Mouse (Mus musculus) embryonic facial prominence, embryonic 11.5 days (tissue): ENCODE data around the gene Corin. TPM values are rescaled to one million over a fixed set of nuclear protein-coding genes. Genes with fewer than 3 reads are reported as not detected.

ENCODE experiments used
- ATAC-seq: fragments of 200-750 bp; cut with Nextera tagmentation; replicated peaks from 2 replicates; pipeline ENCODE4 v1.8.0; 2017; ENCODE audit warnings: low read depth; ENCODE audit not compliant: insufficient number of reproducible peaks, low FRiP score, low TSS enrichment
- DNase-seq: peaks from one replicate; pipeline ENCODE4 v3.0.0-alpha.2; 2015; ENCODE audit warnings: low spot score
- H3K27ac ChIP-seq: fragments of 300-500 bp; sonication (generic); replicated peaks from 2 replicates; pipeline ENCODE4 v1.5.1; 2014; ENCODE audit warnings: mild to moderate bottlenecking, low read depth, low read length, control low read depth
- H3K27me3 ChIP-seq: fragments of 300-500 bp; sonication (generic); 2 replicates; pipeline ENCODE4 v1.6.1; 2014; ENCODE audit warnings: mild to moderate bottlenecking, low read length, moderate library complexity, mixed read lengths; ENCODE audit not compliant: control insufficient read depth, insufficient read depth
- H3K36me3 ChIP-seq: fragments of 300-500 bp; sonication (generic); replicated peaks from 2 replicates; pipeline ENCODE4 v1.6.1; 2014; ENCODE audit warnings: low read depth, mild to moderate bottlenecking, low read length, moderate library complexity, mixed read lengths; ENCODE audit not compliant: control insufficient read depth, insufficient read depth
- H3K4me1 ChIP-seq: fragments of 300-500 bp; sonication (generic); 2 replicates; pipeline ENCODE4 v1.6.1; 2014; ENCODE audit warnings: low read length, mixed read lengths; ENCODE audit not compliant: control insufficient read depth, insufficient read depth
- H3K4me2 ChIP-seq: fragments of 300-500 bp; sonication (generic); 2 replicates; pipeline ENCODE4 v1.6.1; 2014; ENCODE audit warnings: low read depth, mild to moderate bottlenecking, control low read depth, low read length, moderate library complexity
- H3K4me3 ChIP-seq: fragments of 300-500 bp; sonication (generic); 2 replicates; pipeline ENCODE4 v1.5.1; 2014; ENCODE audit warnings: low read depth, low read length, control low read depth
- H3K9ac ChIP-seq: fragments of 300-500 bp; sonication (generic); replicated peaks from 2 replicates; pipeline ENCODE4 v1.6.1; 2014; ENCODE audit warnings: mild to moderate bottlenecking, control low read depth, low read length
- H3K9me3 ChIP-seq: fragments of 300-500 bp; sonication (generic); replicated peaks from 2 replicates; pipeline ENCODE4 v1.6.1; 2016; ENCODE audit warnings: mild to moderate bottlenecking, low read length, inconsistent platforms, mixed read lengths; ENCODE audit not compliant: control insufficient read depth
- WGBS: fragments of 180-500 bp; shearing (Covaris S2); extraction: QIAGEN DNeasy Blood & Tissue Kit; methylation state at CpG from one replicate; pipeline ENCODE4 v1.1.7; 2014; 5-methylcytosine and 5-hydroxymethylcytosine counted together
- polyA plus RNA-seq: library from polyadenylated mRNA; unstranded; fragments of >200 nt; fragmentation: Nextera tagmentation; extraction: Ambion mirVana; gene quantifications from 2 replicates; pipeline ENCODE4 v1.2.1, GENCODE M21; 2014

Gene Corin
- polyA plus RNA-seq, 1 experiment from 2014 or later: 4.0 TPM

GRCm38 (mm10) chr5:72259298-72259621, 245.0 kb downstream of the Corin start:
- no peaks in the 10 kb centered on the region for H3K4me1 ChIP-seq
- H3K9me3 ChIP-seq: no peaks in the 10 kb centered on the region
- ATAC-seq: no peak
- H3K27me3 ChIP-seq: no peaks in the 10 kb centered on the region
- H3K27ac ChIP-seq: no peak overlapping the region
- 77% methylated on average over 3 of the region's 3 CpGs for WGBS
- no peak overlapping the region for H3K4me2 ChIP-seq
- no peaks in the 10 kb centered on the region for H3K36me3 ChIP-seq
- DNase-seq: no peak
- no peak overlapping the region for H3K9ac ChIP-seq
- no peak overlapping the region for H3K4me3 ChIP-seq

GRCm38 (mm10) chr5:72258409-72259297, 245.6 kb downstream of the Corin start:
- H3K4me3 ChIP-seq: no peak overlapping the region
- H3K9ac ChIP-seq: no peak overlapping the region
- H3K9me3 ChIP-seq: no peaks in the 10 kb centered on the region
- H3K36me3 ChIP-seq: no peaks in the 10 kb centered on the region
- DNase-seq: no peak
- ATAC-seq: no peak
- 87% methylated on average over 17 of the region's 17 CpGs for WGBS
- H3K4me1 ChIP-seq: no peaks in the 10 kb centered on the region
- H3K27me3 ChIP-seq: no peaks in the 10 kb centered on the region
- no peak overlapping the region for H3K4me2 ChIP-seq
- no peak overlapping the region for H3K27ac ChIP-seq

GRCm38 (mm10) chr5:72257084-72257483, 247.2 kb downstream of the Corin start:
- Histone ChIP-seq H3K4me1 (no peaks in the 10 kb centered on the region), H3K27ac (no peak overlapping the region), H3K36me3 (no peaks in the 10 kb centered on the region), H3K27me3 (no peaks in the 10 kb centered on the region), H3K9me3 (no peaks in the 10 kb centered on the region), H3K9ac (no peak overlapping the region), H3K4me3 (no peak overlapping the region), H3K4me2 (no peak overlapping the region)
- DNase-seq: no peak
- 87% methylated on average over 10 of the region's 10 CpGs for WGBS
- no peak for ATAC-seq

GRCm38 (mm10) chr5:72254958-72255357, 249.3 kb downstream of the Corin start:
- no peak for DNase-seq
- H3K9me3 ChIP-seq: no peaks in the 10 kb centered on the region
- WGBS: 95% methylated on average over 10 of the region's 10 CpGs

GRCm38 (mm10) chr5:72250180-72250579, 254.1 kb downstream of the Corin start:
- Histone ChIP-seq H3K36me3 (no peaks in the 10 kb centered on the region), H3K9ac (no peak overlapping the region), H3K4me2 (no peak overlapping the region), H3K27ac (no peak overlapping the region), H3K27me3 (no peaks in the 10 kb centered on the region), H3K4me3 (no peak overlapping the region), H3K4me1 (no peaks in the 10 kb centered on the region), H3K9me3 (no peaks in the 10 kb centered on the region)
- ATAC-seq (no peak), DNase-seq (no peak)
- 84% methylated on average over 1 of the region's 1 CpGs for WGBS

More at GRCm38 (mm10) chr5:72254958-72255357, 249.3 kb downstream of the Corin start:
- Histone ChIP-seq H3K4me3 (no peak overlapping the region), H3K27me3 (no peaks in the 10 kb centered on the region), H3K9ac (no peak overlapping the region), H3K27ac (no peak overlapping the region), H3K36me3 (no peaks in the 10 kb centered on the region), H3K4me2 (no peak overlapping the region), H3K4me1 (no peaks in the 10 kb centered on the region)
- ATAC-seq: no peak

Other genes starting within 250 kb of the Corin start
- gene Nfxl1, start 55.2 kb upstream of the Corin start, polyA plus RNA-seq: 28.6 and 30.5 TPM in 2 replicates
- gene Zar1, start 76.8 kb upstream of the Corin start, polyA plus RNA-seq: 2.4 and 4.2 TPM in 2 replicates
- 1.5 and 1.9 TPM in 2 replicates for gene Gm5868, start 83.1 kb upstream of the Corin start, polyA plus RNA-seq
- not detected in 2 replicates for gene Cnga1, start 139.8 kb upstream of the Corin start, polyA plus RNA-seq
- 0.80 and 0.91 TPM in 2 replicates for gene Nipal1, start 143.3 kb upstream of the Corin start, polyA plus RNA-seq
- gene Txk, start 248.3 kb upstream of the Corin start, polyA plus RNA-seq: 0.13 TPM in 1 of 2 replicates, not detected in the other